Mouse (Mus musculus) forebrain, embryonic 16.5 days (tissue): Measurements from ENCODE around the gene Ttc17. TPM values are rescaled to one million over a fixed set of nuclear protein-coding genes. Genes with fewer than 3 reads are reported as not detected.
"Not testable (repeated sequence)": the region's sequence is repeated elsewhere in the genome, so short reads cannot be mapped to it uniquely, and the experiment has no call there.

ENCODE experiments used
- ATAC-seq: fragments of 200-750 bp; cut with Nextera tagmentation; 2 replicates; pipeline ENCODE4 v1.8.0; 2017; ENCODE audit warnings: mild to moderate bottlenecking, moderate library complexity
- H3K27ac ChIP-seq: fragments of 300-500 bp; sonication (generic); 2 replicates; pipeline ENCODE4 v1.5.1; 2014; ENCODE audit warnings: low read length, control low read depth
- H3K27me3 ChIP-seq: fragments of 300-500 bp; sonication (generic); replicated peaks from 2 replicates; pipeline ENCODE4 v1.6.1; 2014; ENCODE audit warnings: low read length; ENCODE audit not compliant: control insufficient read depth, insufficient read depth
- H3K36me3 ChIP-seq: fragments of 300-500 bp; sonication (generic); 2 replicates; pipeline ENCODE4 v1.6.1; 2014; ENCODE audit not compliant: control insufficient read depth, insufficient read depth
- H3K4me1 ChIP-seq: fragments of 300-500 bp; sonication (generic); replicated peaks from 2 replicates; pipeline ENCODE4 v1.6.1; 2014; ENCODE audit warnings: low read length; ENCODE audit not compliant: control insufficient read depth, insufficient read depth
- H3K4me2 ChIP-seq: fragments of 300-500 bp; sonication (generic); 2 replicates; pipeline ENCODE4 v1.6.1; 2014; ENCODE audit warnings: mild to moderate bottlenecking, low read length, control low read depth
- H3K4me3 ChIP-seq: fragments of 300-500 bp; sonication (generic); replicated peaks from 2 replicates; pipeline ENCODE4 v1.5.1; 2014; ENCODE audit warnings: mild to moderate bottlenecking, low read length, control low read depth
- H3K9ac ChIP-seq: fragments of 300-500 bp; sonication (generic); replicated peaks from 2 replicates; pipeline ENCODE4 v1.6.1; 2014; ENCODE audit warnings: low read depth, low read length, control low read depth
- H3K9me3 ChIP-seq: fragments of 300-500 bp; sonication (generic); 2 replicates; pipeline ENCODE4 v1.6.1; 2016; ENCODE audit warnings: low read length; ENCODE audit not compliant: control insufficient read depth
- WGBS: fragments of 180-500 bp; shearing (Covaris S2); extraction: QIAGEN DNeasy Blood & Tissue Kit; methylation state at CpG from one replicate; pipeline ENCODE4 v1.1.7; 2014; 5-methylcytosine and 5-hydroxymethylcytosine counted together
- polyA plus RNA-seq: library from polyadenylated mRNA; unstranded; fragments of >200 nt; fragmentation: Nextera tagmentation; extraction: Ambion mirVana; gene quantifications from 2 replicates; pipeline ENCODE4 v1.2.1, GENCODE M21; 2015

The Ttc17 gene
- polyA plus RNA-seq, 1 experiment from 2014 or later: 25.0 TPM

GRCm38 (mm10) chr2:94405397-94406082 is 949 bp downstream of the Ttc17 start:
- H3K9me3 ChIP-seq: no peaks in the 10 kb centered on the region
- H3K4me1 ChIP-seq: peaks cover 22% of the 10 kb centered on the region
- ATAC-seq: peak; percentile 26; the same call in 1 of the 2 replicates
- H3K36me3 ChIP-seq: peaks cover under 1% of the 10 kb centered on the region; the same call in 1 of the 2 replicates
- H3K4me3 ChIP-seq: peak overlapping the region; percentile 86
- H3K27me3 ChIP-seq: no peaks in the 10 kb centered on the region
- peak overlapping the region; percentile 75 for H3K4me2 ChIP-seq
- H3K9ac ChIP-seq: peak overlapping the region; percentile 90
- WGBS: 8% methylated on average over 21 of the region's 21 CpGs
- no peak overlapping the region; the same call in 1 of the 2 replicates for H3K27ac ChIP-seq

GRCm38 (mm10) chr2:94404512-94405240 is 1.8 kb downstream of the Ttc17 start:
- peak overlapping the region; percentile 30 for H3K4me2 ChIP-seq
- peaks cover 22% of the 10 kb centered on the region for H3K4me1 ChIP-seq
- no peak overlapping the region for H3K9ac ChIP-seq
- H3K4me3 ChIP-seq: no peak overlapping the region
- no peaks in the 10 kb centered on the region for H3K9me3 ChIP-seq
- no peaks in the 10 kb centered on the region for H3K36me3 ChIP-seq
- WGBS: 38% methylated on average over 10 of the region's 10 CpGs
- no peaks in the 10 kb centered on the region for H3K27me3 ChIP-seq
- no peak for ATAC-seq
- H3K27ac ChIP-seq: no peak overlapping the region

GRCm38 (mm10) chr2:94402561-94402960 is 3.9 kb downstream of the Ttc17 start:
- no peak overlapping the region for H3K9ac ChIP-seq
- ATAC-seq: no peak
- no peak overlapping the region for H3K4me3 ChIP-seq
- no peak overlapping the region for H3K4me2 ChIP-seq
- no peaks in the 10 kb centered on the region for H3K36me3 ChIP-seq
- H3K27me3 ChIP-seq: no peaks in the 10 kb centered on the region
- H3K9me3 ChIP-seq: no peaks in the 10 kb centered on the region
- no peak overlapping the region for H3K27ac ChIP-seq
- peaks cover 30% of the 10 kb centered on the region for H3K4me1 ChIP-seq
- WGBS: 91% methylated on average over 1 of the region's 1 CpGs

- no peak for ATAC-seq
- Histone ChIP-seq H3K9me3 (no peaks in the 10 kb centered on the region), H3K27ac (no peak overlapping the region), H3K9ac (no peak overlapping the region), H3K27me3 (no peaks in the 10 kb centered on the region), H3K36me3 (no peaks in the 10 kb centered on the region), H3K4me3 (no peak overlapping the region), H3K4me2 (no peak overlapping the region), H3K4me1 (peaks cover 25% of the 10 kb centered on the region)
- WGBS: 91% methylated on average over 7 of the region's 7 CpGs
Observed at GRCm38 (mm10) chr2:94402096-94402495, 4.4 kb downstream of the Ttc17 start.

- H3K27ac ChIP-seq: no peak overlapping the region
- WGBS: 87% methylated on average over 3 of the region's 3 CpGs
- H3K4me1 ChIP-seq: peaks cover 24% of the 10 kb centered on the region
- ATAC-seq: no peak
- H3K27me3 ChIP-seq: no peaks in the 10 kb centered on the region
- H3K9me3 ChIP-seq: no peaks in the 10 kb centered on the region
- H3K4me2 ChIP-seq: no peak overlapping the region
- H3K4me3 ChIP-seq: no peak overlapping the region
- no peaks in the 10 kb centered on the region for H3K36me3 ChIP-seq
- no peak overlapping the region for H3K9ac ChIP-seq
Observed at GRCm38 (mm10) chr2:94401006-94401405, 5.5 kb downstream of the Ttc17 start.

GRCm38 (mm10) chr2:94398138-94398970 is 8.1 kb downstream of the Ttc17 start:
- no peak overlapping the region for H3K4me2 ChIP-seq
- H3K27me3 ChIP-seq: no peaks in the 10 kb centered on the region
- peak; percentile 92 for ATAC-seq
- 59% methylated on average over 8 of the region's 8 CpGs for WGBS
- peak overlapping the region; percentile 37; the same call in 1 of the 2 replicates for H3K27ac ChIP-seq
- peaks cover 16% of the 10 kb centered on the region for H3K4me1 ChIP-seq
- no peaks in the 10 kb centered on the region for H3K9me3 ChIP-seq
- no peak overlapping the region for H3K9ac ChIP-seq
- H3K4me3 ChIP-seq: no peak overlapping the region
- H3K36me3 ChIP-seq: no peaks in the 10 kb centered on the region

GRCm38 (mm10) chr2:94397453-94397852 is 9.0 kb downstream of the Ttc17 start:
- Histone ChIP-seq H3K4me2 (no peak overlapping the region), H3K4me3 (no peak overlapping the region), H3K9ac (no peak overlapping the region), H3K36me3 (no peaks in the 10 kb centered on the region), H3K27me3 (no peaks in the 10 kb centered on the region), H3K9me3 (no peaks in the 10 kb centered on the region), H3K4me1 (peaks cover 16% of the 10 kb centered on the region), H3K27ac (no peak overlapping the region)
- WGBS: 88% methylated on average over 5 of the region's 5 CpGs
- no peak for ATAC-seq

- H3K4me2 ChIP-seq: no peak overlapping the region
- peaks cover 16% of the 10 kb centered on the region for H3K4me1 ChIP-seq
- H3K9ac ChIP-seq: no peak overlapping the region
- ATAC-seq: no peak
- no peaks in the 10 kb centered on the region for H3K36me3 ChIP-seq
- H3K9me3 ChIP-seq: no peaks in the 10 kb centered on the region
- WGBS: 87% methylated on average over 5 of the region's 5 CpGs
- H3K27me3 ChIP-seq: no peaks in the 10 kb centered on the region
- H3K27ac ChIP-seq: no peak overlapping the region
- H3K4me3 ChIP-seq: no peak overlapping the region
Observed at GRCm38 (mm10) chr2:94396325-94396724, 10.2 kb downstream of the Ttc17 start.

GRCm38 (mm10) chr2:94391127-94391526 is 15.4 kb downstream of the Ttc17 start:
- not testable (repeated sequence) for H3K9ac ChIP-seq, ATAC-seq, H3K4me3 ChIP-seq, H3K36me3 ChIP-seq, H3K4me1 ChIP-seq, H3K9me3 ChIP-seq, H3K27me3 ChIP-seq, H3K4me2 ChIP-seq, H3K27ac ChIP-seq
- WGBS: 92% methylated on average over 10 of the region's 12 CpGs
